Mouse (Mus musculus) B cell, adult 62 days (primary cell): Measurements from ENCODE around the gene Ucn2. TPM values are rescaled to one million over a fixed set of nuclear protein-coding genes. Genes with fewer than 3 reads are reported as not detected.

ENCODE experiments used
- total RNA-seq: library from RNA; stranded (reverse); gene quantifications from 4 replicates; pipeline ENCODE4 v1.2.4, GENCODE M21; 2023

The Ucn2 gene
- total RNA-seq = 0.51 to 0.85 TPM in 2 of 4 replicates, not detected in the others

DNA sequence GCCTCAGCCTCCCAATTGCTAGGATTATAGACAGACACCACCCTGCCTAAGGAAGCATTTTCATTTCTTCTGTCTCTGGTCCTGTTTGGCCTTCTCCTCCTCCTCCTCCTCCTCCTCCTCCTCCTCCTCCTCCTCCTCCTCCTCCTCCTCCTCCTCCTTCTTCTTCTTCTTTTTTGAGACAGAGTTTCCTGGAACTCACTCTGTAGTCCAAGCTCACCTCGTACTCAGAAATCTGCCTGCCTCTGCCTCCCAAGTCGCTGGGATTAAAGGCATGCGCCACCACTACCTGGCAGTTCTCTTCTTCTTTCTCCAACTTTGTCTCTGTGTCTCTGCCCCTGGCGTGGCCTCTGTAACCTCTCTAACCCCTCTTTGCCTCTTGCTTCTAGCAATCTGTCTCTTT is at the start of gene Ucn2:
Ucn2 (plus strand) TSS at position 301 of the 400 bp plus-strand sequence.

DNA sequence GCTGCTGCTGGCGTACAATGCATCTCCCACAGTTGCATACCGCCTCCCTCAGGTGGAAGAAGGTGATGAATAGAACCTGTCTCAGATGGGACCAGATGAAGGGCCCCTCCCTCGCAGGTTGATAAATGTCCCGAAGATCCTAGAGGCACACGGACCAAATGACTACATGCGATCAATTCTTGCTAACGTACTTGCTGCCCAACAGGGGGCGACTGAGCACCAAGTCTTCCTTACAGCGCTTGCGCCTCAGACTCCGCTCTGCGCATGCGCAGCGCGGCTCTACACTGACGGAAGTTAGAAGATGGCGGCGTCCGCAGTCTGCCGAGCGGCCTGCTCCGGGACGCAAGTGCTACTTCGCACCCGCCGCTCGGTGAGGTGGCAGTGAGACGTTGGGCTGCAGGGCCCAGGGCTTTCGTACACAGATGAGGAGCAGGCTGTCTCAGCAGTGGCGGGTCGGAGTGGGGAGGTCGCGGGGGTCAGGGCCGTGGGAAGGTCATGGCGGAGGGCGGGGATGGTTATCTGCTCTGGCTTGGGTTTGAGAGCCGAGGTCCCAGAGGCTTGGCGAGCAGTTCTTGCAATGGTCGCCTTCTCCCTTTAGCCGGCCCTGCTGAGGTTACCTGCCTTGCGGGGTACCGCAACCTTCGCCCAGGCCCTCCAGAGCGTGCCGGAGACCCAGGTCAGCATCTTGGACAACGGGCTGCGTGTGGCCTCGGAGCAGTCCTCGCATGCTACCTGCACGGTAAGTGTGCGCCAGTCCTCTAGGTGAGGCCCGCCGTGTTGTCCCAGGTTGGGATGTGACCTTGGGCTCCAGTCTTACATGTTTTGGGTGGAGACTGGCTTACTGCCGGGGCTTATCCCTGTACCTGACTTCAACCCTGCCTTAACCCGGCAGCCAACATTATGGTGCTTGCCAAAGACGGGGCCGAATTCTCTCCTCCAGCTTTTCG is 49.1 kb upstream of the Ucn2 start, which contains the start of gene Uqcrc1:
Uqcrc1 (plus strand) TSS at position 216 of the 947 bp plus-strand sequence.

DNA sequence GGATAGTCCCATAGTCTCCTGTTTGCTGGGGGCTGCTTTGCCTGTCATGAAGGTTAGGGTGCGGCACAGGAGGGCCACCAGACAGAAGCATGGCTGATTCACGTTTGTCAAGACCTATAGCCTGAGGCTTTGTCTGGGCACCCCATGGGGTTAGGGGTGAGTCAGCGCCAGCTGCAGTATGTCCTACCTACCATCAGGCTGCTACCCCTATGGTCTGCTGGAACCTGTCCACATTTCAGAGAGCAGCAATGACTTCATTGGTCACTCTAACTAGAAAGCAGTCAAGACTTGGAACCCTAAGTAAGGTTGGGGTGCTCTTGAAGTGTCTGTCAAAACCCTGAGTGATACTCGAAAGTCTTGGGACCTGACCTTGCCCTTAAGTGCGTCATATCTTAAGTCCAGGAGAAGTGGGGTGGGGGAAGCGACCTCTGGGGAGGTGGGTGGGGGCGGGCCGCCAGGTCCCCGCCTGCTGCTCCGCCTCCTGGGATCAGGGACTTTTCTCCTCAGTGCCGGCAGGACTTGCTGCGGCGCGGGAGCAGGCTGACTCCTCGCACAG is 32.7 kb upstream of the Ucn2 start, which contains the start of gene Col7a1:
Col7a1 (plus strand) TSS at position 506 of the 556 bp plus-strand sequence.

DNA sequence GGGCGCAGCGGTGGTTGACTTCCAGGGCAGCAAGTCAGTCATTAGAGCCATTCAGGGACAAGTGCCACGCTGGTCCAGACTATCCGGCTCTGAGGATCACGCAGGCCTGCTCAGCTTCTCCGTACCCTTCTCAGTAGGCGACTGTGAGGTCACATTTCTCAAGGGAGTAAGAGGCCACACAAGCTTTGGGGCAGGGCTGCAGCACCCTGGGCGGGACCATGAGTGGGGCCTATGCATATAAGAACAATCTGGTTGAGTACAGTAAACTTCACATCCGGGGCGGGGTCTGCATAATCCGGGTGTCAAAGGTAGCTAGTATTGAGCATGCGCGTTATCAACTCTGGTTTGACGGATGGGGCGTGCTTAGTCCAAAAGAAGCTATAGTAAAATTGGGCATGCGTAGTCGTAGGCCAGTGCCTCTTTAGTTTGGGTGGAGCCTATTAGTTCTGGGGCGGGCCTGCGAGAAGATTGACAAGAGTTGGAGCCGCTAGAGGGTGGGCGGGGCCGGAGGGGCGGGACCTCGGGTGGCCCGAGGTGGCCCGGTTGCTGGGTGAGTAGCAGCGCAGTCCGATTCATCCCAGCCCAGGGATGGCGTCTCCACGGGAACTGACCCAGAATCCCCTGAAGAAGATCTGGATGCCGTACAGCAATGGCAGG is 5.7 kb downstream of the Ucn2 start, which contains the start of gene Pfkfb4:
Pfkfb4 (plus strand) TSS at position 351 of the 657 bp plus-strand sequence.

Other genes starting within 250 kb of the Ucn2 start
- gene Ip6k2, start 202.2 kb upstream of the Ucn2 start, total RNA-seq = 60.1 to 74.0 TPM (median 66.7 TPM) in 4 replicates
- gene Nckipsd, start 177.6 kb upstream of the Ucn2 start, total RNA-seq = 13.4 to 16.4 TPM (median 15.0 TPM) in 4 replicates
- gene Celsr3, start 159.7 kb upstream of the Ucn2 start, total RNA-seq = 0.06 to 0.69 TPM (median 0.46 TPM) in 3 of 4 replicates, not detected in the other
- 9.5 to 13.9 TPM (median 12.9 TPM) in 4 replicates for gene Slc26a6, start 132.7 kb upstream of the Ucn2 start, total RNA-seq
- not detected in 4 replicates for gene Tmem89, start 71.4 kb upstream of the Ucn2 start, total RNA-seq
- 157 to 191 TPM (median 166 TPM) in 4 replicates for gene Uqcrc1, start 49.4 kb upstream of the Ucn2 start, total RNA-seq
- 1.7 to 8.1 TPM (median 4.9 TPM) in 4 replicates for gene Col7a1, start 32.4 kb upstream of the Ucn2 start, total RNA-seq
- gene Pfkfb4, start 5.8 kb downstream of the Ucn2 start, total RNA-seq = 28.1 to 37.3 TPM (median 33.5 TPM) in 4 replicates
- 1,959 to 2,110 TPM (median 1,992 TPM) in 4 replicates for gene Shisa5, start 52.6 kb downstream of the Ucn2 start, total RNA-seq
- gene Trex1, start 73.7 kb downstream of the Ucn2 start, total RNA-seq = 10.8 to 15.8 TPM (median 14.9 TPM) in 4 replicates
- gene Atrip, start 88.1 kb downstream of the Ucn2 start, total RNA-seq = 30.7 to 37.5 TPM (median 32.9 TPM) in 4 replicates
- 6.0 to 10.5 TPM (median 7.1 TPM) in 4 replicates for gene Ccdc51, start 96.5 kb downstream of the Ucn2 start, total RNA-seq
- 271 to 328 TPM (median 318 TPM) in 4 replicates for gene Tma7, start 96.6 kb downstream of the Ucn2 start, total RNA-seq
- gene Plxnb1, start 109.4 kb downstream of the Ucn2 start, total RNA-seq = 0.12 to 0.66 TPM (median 0.36 TPM) in 4 replicates
- not detected in 4 replicates for gene Fbxw21, start 176.0 kb downstream of the Ucn2 start, total RNA-seq
- not detected in 4 replicates for gene Fbxw13, start 210.0 kb downstream of the Ucn2 start, total RNA-seq
- gene Fbxw20, start 248.7 kb downstream of the Ucn2 start, total RNA-seq = not detected in 4 replicates